11 mouse cellular contexts compared by ENCODE assay signal in genomic region chr3:41541313-41541712, GRCm38 (mm10). TPM values are rescaled to one million over a fixed set of nuclear protein-coding genes. Genes with fewer than 3 reads are reported as not detected.
A peak's percentile ranks its signal among the peaks of the same experiment; 100 is the strongest.
DNase-seq lines count a peak whose midpoint lies in the region; ATAC-seq and TF ChIP-seq lines count a peak whose summit lies in the region.
"Had no signal": no experiment of that assay in that cellular context is flagged by ENCODE, and none has a peak within 500 bp of the region (broad histone marks: within the 10 kb centered on the region; RNA-seq: fewer than 3 reads in every experiment).

No protein-coding gene starts in this region.

- TF ChIP-seq CTCF in layer of hippocampus, adult 2 months (conservative IDR thresholded peaks at IDR 0.05) = peak; percentile 64

- peak; percentile 61 for ATAC-seq in CD4-positive, CD25-positive, alpha-beta regulatory T cell, adult 4 months
- peak; percentile 63 for ATAC-seq in activated CD4-positive, CD25-positive, alpha-beta regulatory T cell, adult 4 months
- peak; percentile 97 for ATAC-seq in megakaryocyte-erythroid progenitor cell, adult 5-6 weeks (replicated peaks; ENCODE audit: low FRiP score, low TSS enrichment, poor library complexity, severe bottlenecking)
- ATAC-seq: midbrain, embryonic 13.5 days had no signal

- no peak overlapping the region for H3K27ac ChIP-seq in layer of hippocampus, adult 2 months
- H3K27ac ChIP-seq: embryonic facial prominence, embryonic 12.5 days; midbrain, embryonic 13.5 days; stomach, embryonic 15.5 days had no signal

- no peak for DNase-seq in layer of hippocampus, adult 2 months (ENCODE audit: low spot score in 2 of 2)
- no peak for DNase-seq in layer of hippocampus, adult 11-12 months (ENCODE audit: low spot score)
- DNase-seq in gastrocnemius, postnatal 10 days = no peak
- DNase-seq in urinary bladder, adult 18-20 months (ENCODE audit: low spot score in 2 of 2) = no peak
- DNase-seq: heart, postnatal 14 days had no signal

- no peak overlapping the region for H3K4me3 ChIP-seq in layer of hippocampus, adult 2 months
- H3K4me3 ChIP-seq: embryonic facial prominence, embryonic 12.5 days; midbrain, embryonic 13.5 days; stomach, embryonic 15.5 days had no signal

RNA-seq across cellular contexts. Expression of gene Jade1, which starts 14.2 kb away (rescaled TPM):
- 10 to 100 TPM; 34.4 to 35.9 TPM for total RNA-seq in layer of hippocampus, adult 2 months (2021)
- polyA plus RNA-seq in CD4-positive, CD25-positive, alpha-beta regulatory T cell, adult 4 months (2017; shearing (Covaris generic)) = 10 to 100 TPM in 1 of 2 experiments, 1 to 10 TPM in 1; 9.9 to 10.1 TPM
- polyA plus RNA-seq in activated CD4-positive, CD25-positive, alpha-beta regulatory T cell, adult 4 months (2017; shearing (Covaris generic)) = 1 to 10 TPM; 7.4 to 7.6 TPM
- total RNA-seq in megakaryocyte-erythroid progenitor cell, adult 5-6 weeks (2014; fragmentation: Nextera tagmentation) = 29.8 and 38.0 TPM in 2 replicates
- 36.1 and 36.3 TPM in 2 replicates for total RNA-seq in megakaryocyte-erythroid progenitor cell, adult 5-6 weeks (2017)
- total RNA-seq in gastrocnemius, postnatal 10 days (2021) = 10 to 100 TPM; 26.0 to 31.1 TPM
